Mouse (Mus musculus): ENCODE data around the gene Abi3bp. TPM values are rescaled to one million over a fixed set of nuclear protein-coding genes. Genes with fewer than 3 reads are reported as not detected.

Gene Abi3bp
- total RNA-seq, 2 experiments from 2014 or later: 0.92 to 1.3 TPM

DNA sequence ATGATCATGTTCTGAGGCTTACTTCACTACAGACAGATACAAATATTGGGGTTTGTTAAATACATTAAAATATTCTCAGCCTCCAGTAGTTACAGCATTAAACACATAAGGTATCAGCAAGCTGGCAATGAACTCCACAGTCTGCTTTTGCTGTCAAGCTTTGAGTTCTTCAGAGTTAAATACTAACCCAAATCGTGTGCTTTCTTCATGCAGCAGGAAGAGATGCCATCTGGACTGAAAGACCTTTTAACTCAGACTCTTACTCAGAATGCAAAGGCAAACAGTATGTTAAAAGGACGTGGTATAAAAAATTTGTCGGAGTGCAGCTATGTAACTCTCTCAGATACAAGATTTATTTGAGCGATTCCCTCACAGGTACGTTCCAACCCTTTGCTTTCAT lies 209.1 kb downstream of the Abi3bp start:
- no peak for DNase-seq

GRCm38 (mm10) chr16:56690715-56691114 lies 213.0 kb downstream of the Abi3bp start:
- DNase-seq: no peak

DNA sequence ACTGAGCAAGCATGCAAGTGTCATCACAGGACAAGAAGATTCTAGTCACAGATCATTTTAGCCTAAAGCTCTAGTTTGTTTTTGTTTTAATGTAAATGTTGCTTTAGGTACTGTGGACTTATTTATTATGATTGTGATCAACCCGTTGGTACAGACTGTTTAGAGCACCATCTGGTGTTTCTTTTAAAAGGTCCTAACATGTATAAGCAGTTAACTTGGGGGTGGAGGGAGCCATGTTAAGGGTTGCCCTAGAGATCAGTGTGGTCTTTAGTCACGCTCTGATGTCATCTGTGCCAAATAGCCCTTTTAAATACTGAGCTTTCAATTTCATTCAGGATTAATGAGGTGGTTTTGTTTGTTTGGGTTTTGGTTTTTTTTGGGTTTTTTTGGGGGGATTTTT lies 218.8 kb downstream of the Abi3bp start:
- DNase-seq: no peak

GRCm38 (mm10) chr16:56700898-56701297 lies 223.2 kb downstream of the Abi3bp start:
- no peak for DNase-seq

DNA sequence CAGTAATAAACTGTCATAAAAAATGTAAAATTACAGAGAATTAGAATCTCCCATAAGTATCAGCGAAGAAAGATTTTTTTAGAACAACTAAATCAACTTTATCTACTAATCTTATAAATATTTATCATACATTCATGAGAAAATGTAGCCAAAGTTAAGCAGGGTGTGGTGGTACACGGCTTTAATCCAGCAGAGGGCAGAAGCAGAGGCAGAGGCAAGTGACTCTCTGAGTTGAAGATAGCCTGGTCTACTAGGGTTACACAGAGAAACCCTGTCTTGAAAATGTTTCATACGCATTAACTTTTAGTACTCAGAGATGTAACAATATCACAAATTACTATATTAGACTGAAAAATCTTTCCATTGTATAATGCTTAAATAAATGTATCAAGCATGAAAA lies 228.1 kb downstream of the Abi3bp start:
- DNase-seq: no peak

- DNase-seq: no peak
Measured at GRCm38 (mm10) chr16:56710071-56710470, 232.4 kb downstream of the Abi3bp start.

GRCm38 (mm10) chr16:56715608-56716007 lies 237.9 kb downstream of the Abi3bp start:
- no peak for DNase-seq

- DNase-seq: peak; percentile 16 to 17
Measured at GRCm38 (mm10) chr16:56716557-56717179, 239.0 kb downstream of the Abi3bp start.

DNA sequence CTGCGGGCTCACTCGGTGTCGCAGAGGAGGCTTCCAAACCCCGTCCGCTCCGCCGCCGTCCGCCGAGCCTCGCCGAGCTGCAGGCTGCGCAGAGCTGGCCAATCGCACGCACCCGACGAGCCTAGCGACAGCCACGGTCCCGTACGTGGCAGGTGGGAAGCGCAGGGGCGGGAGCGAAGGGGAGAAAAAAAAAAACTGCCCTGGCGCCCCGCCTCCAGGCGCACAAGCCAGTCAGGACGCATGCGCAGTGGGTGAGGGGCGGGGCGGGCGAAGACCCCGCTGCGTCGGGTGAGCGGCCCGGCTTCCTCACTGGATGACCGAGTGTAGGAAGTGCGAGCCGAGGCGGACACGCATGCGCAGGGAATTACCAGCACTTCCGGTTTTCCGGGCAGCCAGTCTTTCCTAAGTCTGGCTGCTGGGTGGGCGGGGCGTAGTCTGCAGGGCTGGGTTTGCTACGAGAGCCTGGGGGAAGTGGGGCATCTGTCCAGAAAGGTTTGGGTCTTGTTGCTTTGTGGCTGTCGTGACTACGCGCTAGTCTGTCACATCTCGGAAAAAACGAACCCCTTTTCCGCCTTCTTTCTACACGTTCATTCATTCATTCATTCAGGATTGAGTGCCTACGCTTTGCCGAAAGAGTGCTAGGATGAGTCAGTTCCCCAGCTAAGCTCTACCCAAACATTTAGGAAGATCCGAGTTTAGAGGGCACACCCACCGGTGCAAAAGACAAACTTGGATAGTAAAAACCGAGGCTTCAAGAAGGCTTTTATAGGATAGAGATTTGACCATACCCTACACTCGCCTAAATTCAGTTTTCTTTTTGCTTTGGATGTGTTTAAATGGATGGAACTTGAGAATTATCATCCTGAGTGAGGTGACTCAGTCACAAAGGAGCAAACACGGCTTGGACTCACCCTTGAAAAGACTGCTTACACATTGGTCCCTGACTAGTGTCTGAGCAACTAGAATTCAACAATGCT lies 239.8 kb downstream of the Abi3bp start, which contains the start of gene Tfg:
Gene Tfg, minus strand, starts transcription at position 227 of the 977 bp plus-strand sequence.
- peak; percentile 98 for DNase-seq

- no peak for DNase-seq
Measured at GRCm38 (mm10) chr16:56719031-56719430, 241.4 kb downstream of the Abi3bp start.

GRCm38 (mm10) chr16:56722357-56722756 lies 244.7 kb downstream of the Abi3bp start:
- no peak for DNase-seq

- DNase-seq: no peak
Measured at GRCm38 (mm10) chr16:56724927-56725326, 247.2 kb downstream of the Abi3bp start.

- DNase-seq: no peak
Measured at GRCm38 (mm10) chr16:56729060-56729459, 251.4 kb downstream of the Abi3bp start.

Other genes starting within 250 kb of the Abi3bp start
- 10 to 100 TPM; 59.5 to 59.7 TPM for gene Tfg, start 239.6 kb downstream of the Abi3bp start, total RNA-seq (2021)